Mouse (Mus musculus) limb, embryonic 14.5 days (tissue): ENCODE results near the gene Tesk1. TPM values are rescaled to one million over a fixed set of nuclear protein-coding genes. Genes with fewer than 3 reads are reported as not detected.
A peak's percentile ranks its signal among the peaks of the same experiment; 100 is the strongest.

ENCODE experiments used
- ATAC-seq: fragments of 200-750 bp; cut with Nextera tagmentation; 2 replicates; pipeline ENCODE4 v1.8.0; 2017; ENCODE audit warnings: low read depth, moderate number of reproducible peaks, moderate TSS enrichment; ENCODE audit not compliant: low FRiP score
- DNase-seq: peaks from one replicate; pipeline ENCODE4 v3.0.0-alpha.2; 2015; ENCODE audit warnings: low spot score
- H3K27ac ChIP-seq: fragments of 300-500 bp; sonication (generic); replicated peaks from 2 replicates; pipeline ENCODE4 v1.5.1; 2014; ENCODE audit warnings: low read depth, mild to moderate bottlenecking, low read length, moderate library complexity, mixed read lengths
- H3K27me3 ChIP-seq: fragments of 300-500 bp; sonication (generic); 2 replicates; pipeline ENCODE4 v1.6.1; 2014; ENCODE audit warnings: low read length, mixed read lengths; ENCODE audit not compliant: control insufficient read depth, insufficient read depth
- H3K36me3 ChIP-seq: fragments of 300-500 bp; sonication (generic); 2 replicates; pipeline ENCODE4 v1.6.1; 2014; ENCODE audit warnings: mild to moderate bottlenecking, low read length, moderate library complexity, mixed read lengths; ENCODE audit not compliant: control insufficient read depth, insufficient read depth
- H3K4me1 ChIP-seq: fragments of 300-500 bp; sonication (generic); 2 replicates; pipeline ENCODE4 v1.6.1; 2014; ENCODE audit warnings: antibody characterized with exemption, low read length, mixed read lengths; ENCODE audit not compliant: control insufficient read depth, insufficient read depth
- H3K4me2 ChIP-seq: fragments of 300-500 bp; sonication (generic); replicated peaks from 2 replicates; pipeline ENCODE4 v1.6.1; 2014; ENCODE audit warnings: low read depth, mild to moderate bottlenecking, low read length, moderate library complexity; ENCODE audit not compliant: severe bottlenecking
- H3K4me3 ChIP-seq: fragments of 300-500 bp; sonication (generic); replicated peaks from 2 replicates; pipeline ENCODE4 v1.5.1; 2014; ENCODE audit warnings: low read length
- H3K9ac ChIP-seq: fragments of 300-500 bp; sonication (generic); 2 replicates; pipeline ENCODE4 v1.6.1; 2014; ENCODE audit warnings: mild to moderate bottlenecking, low read depth, low read length, moderate library complexity; ENCODE audit not compliant: severe bottlenecking
- H3K9me3 ChIP-seq: fragments of 300-500 bp; sonication (generic); 2 replicates; pipeline ENCODE4 v1.6.1; 2016; ENCODE audit warnings: low read length; ENCODE audit not compliant: control insufficient read depth
- POLR2A ChIP-seq: fragments of 200-500 bp; IDR thresholded peaks from 2 replicates; pipeline ENCODE4 v1.8.0; 2012; ENCODE audit warnings: inconsistent platforms, mild to moderate bottlenecking, moderate library complexity, borderline replicate concordance; ENCODE audit not compliant: insufficient read depth, insufficient read length; ENCODE audit errors: extremely low read depth
- WGBS: fragments of 180-500 bp; shearing (Covaris S2); extraction: QIAGEN DNeasy Blood & Tissue Kit; methylation state at CpG from one replicate; pipeline ENCODE4 v1.1.7; 2014; 5-methylcytosine and 5-hydroxymethylcytosine counted together
- polyA plus RNA-seq, 2 experiments: library from polyadenylated mRNA; depleted of rRNA in 1 of 2; stranded (reverse) in 1 of 2; unstranded in 1 of 2; fragments of >200 nt; fragmentation: Nextera tagmentation in 1 of 2; extraction: Ambion mirVana in 1 of 2; gene quantifications; 2 replicates each; pipeline versions ENCODE4 v1.2.1 to v1.2.3; 2012 to 2014

The Tesk1 gene
- polyA plus RNA-seq, 2 experiments = 15.8 to 47.4 TPM

DNA sequence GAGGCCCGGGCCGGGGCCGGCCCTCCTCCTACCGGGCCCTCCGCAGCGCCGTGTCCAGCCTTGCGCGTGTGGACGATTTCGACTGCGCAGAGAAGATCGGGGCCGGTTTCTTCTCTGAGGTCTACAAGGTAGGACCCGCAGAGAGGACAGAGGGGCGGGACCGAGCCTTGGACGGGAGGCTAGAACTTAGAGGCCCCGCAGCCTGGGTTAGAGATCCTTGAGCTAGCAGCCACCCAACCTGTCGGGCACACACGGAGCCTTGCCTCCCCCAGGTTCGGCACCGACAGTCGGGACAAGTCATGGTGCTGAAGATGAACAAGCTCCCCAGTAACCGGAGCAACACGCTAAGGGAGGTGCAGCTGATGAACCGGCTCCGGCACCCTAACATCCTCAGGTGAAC lies 1.8 kb downstream of the Tesk1 start:
- peak overlapping the region; percentile 96 for H3K9ac ChIP-seq
- H3K4me3 ChIP-seq = peak overlapping the region; percentile 94
- no peaks in the 10 kb centered on the region for H3K9me3 ChIP-seq
- ATAC-seq = no peak
- peaks cover 11% of the 10 kb centered on the region for H3K4me1 ChIP-seq
- H3K36me3 ChIP-seq = peaks cover 40% of the 10 kb centered on the region
- peak overlapping the region; percentile 95 for H3K4me2 ChIP-seq
- no peak for TF ChIP-seq POLR2A
- H3K27ac ChIP-seq = peak overlapping the region; percentile 91
- peak; percentile 41 for DNase-seq
- WGBS = 1% methylated on average over 20 of the region's 28 CpGs
- H3K27me3 ChIP-seq = no peaks in the 10 kb centered on the region

DNA sequence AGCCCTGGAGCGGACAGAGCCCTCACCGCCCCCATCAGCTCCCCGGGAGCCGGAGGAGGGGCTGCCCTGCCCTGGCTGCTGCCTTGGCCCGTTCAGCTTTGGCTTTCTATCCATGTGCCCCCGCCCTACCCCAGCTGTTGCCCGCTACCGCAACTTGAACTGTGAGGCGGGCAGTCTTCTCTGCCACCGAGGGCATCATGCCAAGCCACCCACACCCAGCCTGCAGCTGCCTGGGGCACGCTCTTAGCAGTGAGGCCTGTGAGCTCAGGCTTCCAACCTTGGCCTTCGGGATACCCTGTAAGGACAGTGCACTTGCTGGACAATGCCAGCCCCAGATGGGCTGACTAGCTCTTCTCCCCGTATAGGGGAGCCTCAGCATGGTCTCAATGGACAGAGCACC lies 5.5 kb downstream of the Tesk1 start:
- H3K9ac ChIP-seq = no peak overlapping the region
- TF ChIP-seq POLR2A = no peak
- H3K4me2 ChIP-seq = no peak overlapping the region
- 0 out of 2 replicates have a peak, but pooled peaks cover 2% of the 10 kb centered on the region for H3K27me3 ChIP-seq
- H3K36me3 ChIP-seq = peaks cover 40% of the 10 kb centered on the region
- ATAC-seq = no peak
- DNase-seq = no peak
- WGBS = 94% methylated on average over 13 of the region's 13 CpGs
- H3K4me1 ChIP-seq = peaks cover 11% of the 10 kb centered on the region
- no peak overlapping the region for H3K27ac ChIP-seq
- H3K9me3 ChIP-seq = no peaks in the 10 kb centered on the region
- H3K4me3 ChIP-seq = no peak overlapping the region

DNA sequence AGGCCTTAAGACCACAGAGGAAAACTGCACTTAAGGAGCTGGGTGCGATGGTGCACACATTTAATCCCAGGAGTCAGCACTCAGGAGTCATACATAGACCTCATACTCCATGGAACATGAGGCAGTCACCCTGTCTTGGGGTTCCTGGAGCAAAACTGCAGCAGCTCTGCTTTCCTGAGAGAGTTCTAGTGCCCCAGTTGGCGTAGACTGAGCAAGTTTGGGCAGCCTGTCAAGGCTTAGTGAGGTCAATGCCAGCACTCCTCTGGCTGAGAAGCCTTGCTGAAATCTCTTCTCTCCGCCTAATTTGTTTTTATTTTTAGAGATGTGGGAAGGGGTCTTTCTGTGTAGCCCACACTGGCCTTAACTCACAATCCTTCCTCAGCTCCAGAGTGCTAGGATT lies 6.8 kb downstream of the Tesk1 start:
- peaks cover 15% of the 10 kb centered on the region; the same call in 1 of the 2 replicates for H3K27me3 ChIP-seq
- H3K4me1 ChIP-seq = peaks cover 18% of the 10 kb centered on the region
- H3K9ac ChIP-seq = no peak overlapping the region
- H3K4me3 ChIP-seq = no peak overlapping the region
- no peak overlapping the region for H3K4me2 ChIP-seq
- WGBS = 95% methylated on average over 3 of the region's 3 CpGs
- no peaks in the 10 kb centered on the region for H3K9me3 ChIP-seq
- ATAC-seq = no peak
- no peak for TF ChIP-seq POLR2A
- H3K36me3 ChIP-seq = peaks cover 40% of the 10 kb centered on the region
- H3K27ac ChIP-seq = no peak overlapping the region
- DNase-seq = no peak

DNA sequence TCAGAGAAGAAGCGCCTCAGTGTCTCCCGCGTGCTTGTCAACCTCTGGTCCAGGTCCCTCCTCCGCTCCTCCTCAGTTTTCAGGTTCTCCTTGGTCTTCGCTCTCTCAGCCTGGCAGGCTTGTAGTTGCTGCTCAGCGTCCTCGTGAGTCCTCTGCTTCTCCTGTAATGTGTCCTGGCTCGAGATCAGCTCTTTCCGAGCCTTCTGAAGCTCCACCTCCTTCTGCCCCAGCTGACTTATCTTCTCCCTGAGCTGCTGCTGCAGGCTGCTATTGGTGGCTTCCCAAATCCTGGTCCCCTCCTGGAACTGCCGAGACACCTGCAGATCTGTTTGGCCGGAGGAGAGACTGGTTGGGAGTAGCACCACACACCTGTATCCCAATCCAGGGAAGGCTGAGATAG lies 10.6 kb downstream of the Tesk1 start:
- Histone ChIP-seq H3K4me3 (no peak overlapping the region), H3K9me3 (no peaks in the 10 kb centered on the region), H3K27ac (no peak overlapping the region), H3K4me1 (peaks cover 17% of the 10 kb centered on the region), H3K27me3 (peaks cover 30% of the 10 kb centered on the region), H3K4me2 (no peak overlapping the region), H3K36me3 (peaks cover 13% of the 10 kb centered on the region), H3K9ac (no peak overlapping the region)
- ATAC-seq (no peak), DNase-seq (no peak)
- no peak for TF ChIP-seq POLR2A
- WGBS = 54% methylated on average over 11 of the region's 11 CpGs

DNA sequence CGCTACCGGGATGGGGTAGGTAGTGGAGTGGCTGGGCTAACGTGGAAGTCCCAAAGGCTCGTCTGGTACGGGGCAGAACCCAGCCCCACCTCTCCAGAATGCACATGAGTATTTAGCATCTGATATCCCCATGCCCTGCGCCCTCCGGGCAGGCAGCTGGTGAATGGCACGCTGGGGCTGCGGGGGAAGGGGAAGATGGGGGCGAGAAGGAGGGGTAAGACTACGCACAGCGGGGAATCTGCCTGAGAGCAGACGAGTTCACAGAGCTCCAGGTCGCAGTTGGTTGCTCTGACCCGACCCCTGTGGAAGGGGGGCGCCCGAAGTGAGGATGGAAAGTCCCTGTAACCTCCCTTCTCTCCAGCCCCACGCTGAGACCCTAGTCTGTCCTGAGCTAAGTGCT lies 11.7 kb downstream of the Tesk1 start:
- H3K36me3 ChIP-seq = 0 out of 2 replicates have a peak, but pooled peaks cover 2% of the 10 kb centered on the region
- peaks cover 30% of the 10 kb centered on the region for H3K27me3 ChIP-seq
- H3K4me3 ChIP-seq = peak overlapping the region; percentile 25
- peak overlapping the region; percentile 40 for H3K9ac ChIP-seq
- H3K4me2 ChIP-seq = peak overlapping the region; percentile 44
- ATAC-seq (no peak), DNase-seq (no peak)
- peaks cover 17% of the 10 kb centered on the region for H3K4me1 ChIP-seq
- WGBS = 1% methylated on average over 16 of the region's 18 CpGs
- no peaks in the 10 kb centered on the region for H3K9me3 ChIP-seq
- H3K27ac ChIP-seq = no peak overlapping the region
- TF ChIP-seq POLR2A = no peak
